Mouse (Mus musculus): ENCODE data around the gene Nectin2. TPM values are rescaled to one million over a fixed set of nuclear protein-coding genes. Genes with fewer than 3 reads are reported as not detected.

Gene Nectin2
- polyA plus RNA-seq, 1 experiment from 2014 or later, result 131 TPM

- Histone ChIP-seq H3K4me2 (ENCODE audit: low read depth, low read length) (no peak overlapping the region), H3K4me3 (ENCODE audit: low read length) (no peak overlapping the region), H3K9ac (ENCODE audit: low read length) (no peak overlapping the region), H3K36me3 (ENCODE audit: control insufficient read depth, insufficient read depth, low read length) (peaks cover 8% of the 10 kb centered on the region), H3K27ac (ENCODE audit: low read length) (no peak overlapping the region), H3K4me1 (replicated peaks; ENCODE audit: control insufficient read depth, insufficient read depth, low read length) (peaks cover 44% of the 10 kb centered on the region), H3K27me3 (ENCODE audit: control insufficient read depth, insufficient read depth, low read depth, low read length) (no peaks in the 10 kb centered on the region), H3K9me3 (ENCODE audit: control insufficient read depth, low read length) (peaks cover 4% of the 10 kb centered on the region; the same call in 1 of the 2 replicates)
- ATAC-seq (ENCODE audit: low read depth), result no peak
- 93% methylated on average over 34 of the region's 34 CpGs for WGBS
Measured at GRCm38 (mm10) chr7:19696336-19696873, 53.9 kb downstream of the Nectin2 start.

- WGBS, result 71% methylated on average over 6 of the region's 6 CpGs
- Histone ChIP-seq H3K27me3 (ENCODE audit: control insufficient read depth, insufficient read depth, low read depth, low read length) (no peaks in the 10 kb centered on the region), H3K4me1 (replicated peaks; ENCODE audit: control insufficient read depth, insufficient read depth, low read length) (peaks cover 43% of the 10 kb centered on the region), H3K9me3 (ENCODE audit: control insufficient read depth, low read length) (peaks cover 4% of the 10 kb centered on the region; the same call in 1 of the 2 replicates), H3K9ac (ENCODE audit: low read length) (no peak overlapping the region), H3K27ac (ENCODE audit: low read length) (no peak overlapping the region), H3K4me3 (ENCODE audit: low read length) (no peak overlapping the region), H3K4me2 (ENCODE audit: low read depth, low read length) (no peak overlapping the region), H3K36me3 (ENCODE audit: control insufficient read depth, insufficient read depth, low read length) (peaks cover 8% of the 10 kb centered on the region)
- no peak for ATAC-seq (ENCODE audit: low read depth)
Measured at GRCm38 (mm10) chr7:19695881-19696280, 54.4 kb downstream of the Nectin2 start.

- Histone ChIP-seq H3K4me3 (ENCODE audit: low read length) (no peak overlapping the region), H3K27me3 (ENCODE audit: control insufficient read depth, insufficient read depth, low read depth, low read length) (no peaks in the 10 kb centered on the region), H3K9me3 (ENCODE audit: control insufficient read depth, low read length) (peaks cover 4% of the 10 kb centered on the region; the same call in 1 of the 2 replicates), H3K36me3 (ENCODE audit: control insufficient read depth, insufficient read depth, low read length) (peaks cover 8% of the 10 kb centered on the region), H3K27ac (ENCODE audit: low read length) (peak overlapping the region; percentile 71), H3K4me1 (replicated peaks; ENCODE audit: control insufficient read depth, insufficient read depth, low read length) (peaks cover 40% of the 10 kb centered on the region), H3K9ac (ENCODE audit: low read length) (peak overlapping the region; percentile 4; the same call in 1 of the 2 replicates), H3K4me2 (ENCODE audit: low read depth, low read length) (no peak overlapping the region)
- no peak for ATAC-seq (ENCODE audit: low read depth)
- 9% methylated on average over 8 of the region's 8 CpGs for WGBS
Measured at GRCm38 (mm10) chr7:19695213-19695594, 55.1 kb downstream of the Nectin2 start.

GRCm38 (mm10) chr7:19694336-19695212, 55.7 kb downstream of the Nectin2 start:
- Histone ChIP-seq H3K27ac (ENCODE audit: low read length) (peak overlapping the region; percentile 76), H3K4me1 (replicated peaks; ENCODE audit: control insufficient read depth, insufficient read depth, low read length) (peaks cover 40% of the 10 kb centered on the region), H3K9me3 (ENCODE audit: control insufficient read depth, low read length) (peaks cover 4% of the 10 kb centered on the region; the same call in 1 of the 2 replicates), H3K9ac (ENCODE audit: low read length) (peak overlapping the region; percentile 4; the same call in 1 of the 2 replicates), H3K36me3 (ENCODE audit: control insufficient read depth, insufficient read depth, low read length) (peaks cover 8% of the 10 kb centered on the region), H3K27me3 (ENCODE audit: control insufficient read depth, insufficient read depth, low read depth, low read length) (no peaks in the 10 kb centered on the region), H3K4me2 (ENCODE audit: low read depth, low read length) (no peak overlapping the region), H3K4me3 (ENCODE audit: low read length) (no peak overlapping the region)
- no peak for ATAC-seq (ENCODE audit: low read depth)
- WGBS, result 74% methylated on average over 10 of the region's 10 CpGs

GRCm38 (mm10) chr7:19693421-19693820, 56.9 kb downstream of the Nectin2 start:
- WGBS, result 17% methylated on average over 10 of the region's 10 CpGs
- Histone ChIP-seq H3K9me3 (ENCODE audit: control insufficient read depth, low read length) (peaks cover 4% of the 10 kb centered on the region; the same call in 1 of the 2 replicates), H3K36me3 (ENCODE audit: control insufficient read depth, insufficient read depth, low read length) (peaks cover 8% of the 10 kb centered on the region), H3K4me2 (ENCODE audit: low read depth, low read length) (no peak overlapping the region), H3K27ac (ENCODE audit: low read length) (peak overlapping the region; percentile 76), H3K4me3 (ENCODE audit: low read length) (no peak overlapping the region), H3K4me1 (replicated peaks; ENCODE audit: control insufficient read depth, insufficient read depth, low read length) (peaks cover 31% of the 10 kb centered on the region), H3K27me3 (ENCODE audit: control insufficient read depth, insufficient read depth, low read depth, low read length) (no peaks in the 10 kb centered on the region), H3K9ac (ENCODE audit: low read length) (no peak overlapping the region; the same call in 1 of the 2 replicates)
- ATAC-seq (ENCODE audit: low read depth), result peak; percentile 77

- Histone ChIP-seq H3K9ac (ENCODE audit: low read length) (peak within 1 kb of the TSS; percentile 28), H3K36me3 (ENCODE audit: control insufficient read depth, insufficient read depth, low read length) (peaks cover 8% of the 10 kb centered on the region), H3K9me3 (ENCODE audit: control insufficient read depth, low read length) (peaks cover 4% of the 10 kb centered on the region; the same call in 1 of the 2 replicates), H3K4me2 (ENCODE audit: low read depth, low read length) (peak within 1 kb of the TSS; percentile 7), H3K4me1 (replicated peaks; ENCODE audit: control insufficient read depth, insufficient read depth, low read length) (peaks cover 31% of the 10 kb centered on the region), H3K27ac (ENCODE audit: low read length) (peak within 1 kb of the TSS; percentile 76), H3K27me3 (ENCODE audit: control insufficient read depth, insufficient read depth, low read depth, low read length) (no peaks in the 10 kb centered on the region), H3K4me3 (ENCODE audit: low read length) (no peak within 1 kb of the TSS)
- ATAC-seq (ENCODE audit: low read depth), result no peak
- 42% methylated on average over 28 of the region's 28 CpGs for WGBS
Measured at GRCm38 (mm10) chr7:19691873-19692865, 58.1 kb downstream of the Nectin2 start, which contains the start of gene Apoc1. Gene Apoc1 (minus strand): TSS chr7:19692660.

- Histone ChIP-seq H3K4me2 (ENCODE audit: low read depth, low read length) (peak overlapping the region; percentile 7), H3K27ac (ENCODE audit: low read length) (peak overlapping the region; percentile 48; the same call in 1 of the 2 replicates), H3K27me3 (ENCODE audit: control insufficient read depth, insufficient read depth, low read depth, low read length) (no peaks in the 10 kb centered on the region), H3K36me3 (ENCODE audit: control insufficient read depth, insufficient read depth, low read length) (peaks cover 2% of the 10 kb centered on the region), H3K4me1 (replicated peaks; ENCODE audit: control insufficient read depth, insufficient read depth, low read length) (peaks cover 31% of the 10 kb centered on the region), H3K9ac (ENCODE audit: low read length) (no peak overlapping the region; the same call in 1 of the 2 replicates), H3K4me3 (ENCODE audit: low read length) (no peak overlapping the region), H3K9me3 (ENCODE audit: control insufficient read depth, low read length) (peaks cover 1% of the 10 kb centered on the region; the same call in 1 of the 2 replicates)
- ATAC-seq (ENCODE audit: low read depth), result no peak
- WGBS, result 60% methylated on average over 6 of the region's 6 CpGs
Measured at GRCm38 (mm10) chr7:19691434-19691833, 58.8 kb downstream of the Nectin2 start.

GRCm38 (mm10) chr7:19690845-19691244, 59.4 kb downstream of the Nectin2 start:
- no peaks in the 10 kb centered on the region for H3K27me3 ChIP-seq (ENCODE audit: control insufficient read depth, insufficient read depth, low read depth, low read length)
- WGBS, result 80% methylated on average over 4 of the region's 4 CpGs
- H3K4me1 ChIP-seq (replicated peaks; ENCODE audit: control insufficient read depth, insufficient read depth, low read length), result peaks cover 31% of the 10 kb centered on the region
- no peak for ATAC-seq (ENCODE audit: low read depth)
- H3K4me3 ChIP-seq (ENCODE audit: low read length), result no peak overlapping the region
- H3K9ac ChIP-seq (ENCODE audit: low read length), result no peak overlapping the region
- no peaks in the 10 kb centered on the region for H3K36me3 ChIP-seq (ENCODE audit: control insufficient read depth, insufficient read depth, low read length)
- H3K27ac ChIP-seq (ENCODE audit: low read length), result no peak overlapping the region
- no peak overlapping the region for H3K4me2 ChIP-seq (ENCODE audit: low read depth, low read length)
- no peaks in the 10 kb centered on the region for H3K9me3 ChIP-seq (ENCODE audit: control insufficient read depth, low read length)
